Mouse (Mus musculus) forebrain, embryonic 14.5 days (tissue): ENCODE measurements at regions not wholly inside any gene's neighbourhood (a gene's known extent, or its start where the extent isn't known, plus 50 kb on each side); places are given as distances from the start of the nearest gene placed in this dataset.

Experiments
- ATAC-seq: fragments of 200-750 bp; cut with Nextera tagmentation; 2 replicates; pipeline ENCODE4 v1.8.0; 2017; ENCODE audit warnings: mild to moderate bottlenecking, moderate library complexity
- DNase-seq: peaks from one replicate; pipeline ENCODE4 v3.0.0-alpha.2; 2015; ENCODE audit warnings: low spot score
- H3K27ac ChIP-seq: fragments of 300-500 bp; sonication (generic); 2 replicates; pipeline ENCODE4 v1.5.1; 2014; ENCODE audit warnings: low read depth, mild to moderate bottlenecking, control low read depth, low read length, moderate library complexity
- H3K27me3 ChIP-seq: fragments of 300-500 bp; sonication (generic); replicated peaks from 2 replicates; pipeline ENCODE4 v1.6.1; 2014; ENCODE audit warnings: low read length, control low read depth, mixed read lengths; ENCODE audit not compliant: control insufficient read depth, insufficient read depth
- H3K36me3 ChIP-seq: fragments of 300-500 bp; sonication (generic); 2 replicates; pipeline ENCODE4 v1.6.1; 2014; ENCODE audit warnings: low read length, control low read depth; ENCODE audit not compliant: control insufficient read depth, insufficient read depth
- H3K4me1 ChIP-seq: fragments of 300-500 bp; sonication (generic); 2 replicates; pipeline ENCODE4 v1.6.1; 2014; ENCODE audit warnings: antibody characterized with exemption, low read length, control low read depth; ENCODE audit not compliant: control insufficient read depth, insufficient read depth
- H3K4me2 ChIP-seq: fragments of 300-500 bp; sonication (generic); 2 replicates; pipeline ENCODE4 v1.6.1; 2014; ENCODE audit warnings: mild to moderate bottlenecking, control low read depth, low read length
- H3K4me3 ChIP-seq: fragments of 300-500 bp; sonication (generic); 2 replicates; pipeline ENCODE4 v1.5.1; 2014; ENCODE audit warnings: low read depth, low read length, control low read depth
- H3K9ac ChIP-seq: fragments of 300-500 bp; sonication (generic); 2 replicates; pipeline ENCODE4 v1.6.1; 2014; ENCODE audit warnings: mild to moderate bottlenecking, low read length, control low read depth, moderate library complexity
- H3K9me3 ChIP-seq: fragments of 300-500 bp; sonication (generic); replicated peaks from 2 replicates; pipeline ENCODE4 v1.6.1; 2016; ENCODE audit warnings: low read length, control low read depth, mixed read lengths; ENCODE audit not compliant: control insufficient read depth
- WGBS: fragments of 180-500 bp; shearing (Covaris S2); extraction: QIAGEN DNeasy Blood & Tissue Kit; methylation state at CpG from one replicate; pipeline ENCODE4 v1.1.7; 2014; 5-methylcytosine and 5-hydroxymethylcytosine counted together

- Histone ChIP-seq H3K9me3 (no peaks in the 10 kb centered on the region), H3K36me3 (no peaks in the 10 kb centered on the region), H3K27ac (no peak overlapping the region), H3K27me3 (no peaks in the 10 kb centered on the region), H3K4me1 (no peaks in the 10 kb centered on the region), H3K4me2 (no peak overlapping the region), H3K4me3 (no peak overlapping the region), H3K9ac (no peak overlapping the region)
- ATAC-seq: no peak
- WGBS: 87% methylated on average over 1 of the region's 1 CpGs
- DNase-seq: no peak
These were observed 161.0 kb upstream of the Tmtc1 start for GRCm38 (mm10) chr6:148605226-148605625.

GRCm38 (mm10) chr6:148604790-148605189, 160.6 kb upstream of the Tmtc1 start:
- Histone ChIP-seq H3K36me3 (no peaks in the 10 kb centered on the region), H3K9me3 (no peaks in the 10 kb centered on the region), H3K4me1 (no peaks in the 10 kb centered on the region), H3K4me3 (no peak overlapping the region), H3K9ac (no peak overlapping the region), H3K4me2 (no peak overlapping the region), H3K27ac (no peak overlapping the region), H3K27me3 (no peaks in the 10 kb centered on the region)
- ATAC-seq (no peak), DNase-seq (no peak)
- 0% methylated on average over 1 of the region's 1 CpGs for WGBS

DNA sequence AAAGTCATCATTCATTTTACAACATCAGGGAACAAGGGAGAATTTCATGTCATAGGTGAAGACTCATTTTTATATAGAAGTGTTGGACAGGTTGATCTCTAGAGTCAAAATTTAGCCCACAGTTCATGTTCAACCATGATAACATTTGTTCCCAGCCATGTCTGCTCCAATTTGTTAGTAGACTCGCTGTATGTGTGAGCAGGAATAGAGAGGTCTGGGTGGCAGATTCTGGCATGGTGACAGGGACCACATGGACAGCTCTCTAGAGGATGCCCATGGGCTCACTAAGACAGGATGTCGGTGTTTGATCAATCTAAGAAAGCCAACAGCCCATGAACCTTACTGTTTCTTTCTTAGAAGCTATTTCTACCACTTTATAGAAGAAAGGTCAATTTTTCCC, 159.7 kb upstream of the Tmtc1 start:
- Histone ChIP-seq H3K9ac (no peak overlapping the region), H3K4me2 (no peak overlapping the region), H3K9me3 (no peaks in the 10 kb centered on the region), H3K36me3 (no peaks in the 10 kb centered on the region), H3K4me3 (no peak overlapping the region), H3K27me3 (no peaks in the 10 kb centered on the region), H3K4me1 (peaks cover 6% of the 10 kb centered on the region; the same call in 1 of the 2 replicates), H3K27ac (no peak overlapping the region)
- no peak for DNase-seq
- 85% methylated on average over 2 of the region's 2 CpGs for WGBS
- no peak for ATAC-seq

GRCm38 (mm10) chr6:148603460-148603859, 159.3 kb upstream of the Tmtc1 start:
- ATAC-seq (no peak), DNase-seq (no peak)
- H3K36me3 ChIP-seq: no peaks in the 10 kb centered on the region
- H3K4me3 ChIP-seq: no peak overlapping the region
- no peak overlapping the region for H3K27ac ChIP-seq
- 83% methylated on average over 4 of the region's 4 CpGs for WGBS
- no peak overlapping the region for H3K9ac ChIP-seq
- H3K4me2 ChIP-seq: no peak overlapping the region
- H3K4me1 ChIP-seq: peaks cover 10% of the 10 kb centered on the region; the same call in 1 of the 2 replicates
- H3K27me3 ChIP-seq: no peaks in the 10 kb centered on the region
- no peaks in the 10 kb centered on the region for H3K9me3 ChIP-seq

DNA sequence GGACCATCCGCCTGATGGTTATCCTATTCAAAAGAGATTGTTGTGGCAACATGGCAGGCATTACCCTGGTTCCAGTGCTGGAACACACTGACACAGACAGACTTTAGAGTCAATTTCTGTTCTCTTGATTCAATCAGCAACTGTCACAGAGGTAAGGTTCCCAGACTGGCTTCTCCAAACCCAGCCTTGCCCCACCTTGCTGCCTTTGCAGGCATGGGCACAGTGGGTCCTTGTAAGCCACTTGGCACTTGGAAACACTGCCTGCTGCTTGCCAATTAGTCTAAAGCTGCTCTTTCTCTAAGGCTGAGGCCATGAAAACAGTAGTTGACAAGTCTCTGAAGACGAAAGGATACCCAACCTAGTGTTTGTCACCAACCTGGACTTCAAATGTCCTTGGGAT, 158.7 kb upstream of the Tmtc1 start:
- no peak for ATAC-seq
- WGBS: 69% methylated on average over 2 of the region's 2 CpGs
- Histone ChIP-seq H3K27ac (no peak overlapping the region), H3K27me3 (no peaks in the 10 kb centered on the region), H3K4me2 (no peak overlapping the region), H3K9ac (no peak overlapping the region), H3K4me3 (no peak overlapping the region), H3K4me1 (peaks cover 11% of the 10 kb centered on the region; the same call in 1 of the 2 replicates), H3K36me3 (no peaks in the 10 kb centered on the region), H3K9me3 (no peaks in the 10 kb centered on the region)
- no peak for DNase-seq

DNA sequence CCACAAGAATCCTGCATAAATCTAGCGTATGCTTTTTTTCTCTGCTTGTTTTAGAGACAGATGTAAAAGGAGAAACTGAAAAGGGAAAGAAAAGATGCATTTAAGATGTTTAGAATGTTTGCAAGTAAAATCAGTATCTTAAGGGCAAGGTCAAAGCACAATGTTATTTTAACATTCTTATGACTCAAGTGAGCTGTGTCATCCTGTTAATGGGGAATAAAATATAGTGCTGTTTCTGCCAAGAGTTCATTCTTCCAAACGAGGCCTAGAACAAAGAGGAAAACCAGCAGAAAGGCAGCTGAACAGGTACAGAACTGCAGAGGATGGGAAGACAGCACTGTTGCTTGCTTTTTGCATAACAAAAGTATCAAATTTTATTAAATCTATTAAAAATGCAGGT, 156.7 kb upstream of the Tmtc1 start:
- H3K36me3 ChIP-seq: no peaks in the 10 kb centered on the region
- no peak overlapping the region for H3K27ac ChIP-seq
- DNase-seq (no peak), ATAC-seq (no peak)
- no peak overlapping the region for H3K4me2 ChIP-seq
- H3K9me3 ChIP-seq: no peaks in the 10 kb centered on the region
- peaks cover 11% of the 10 kb centered on the region; the same call in 1 of the 2 replicates for H3K4me1 ChIP-seq
- no peaks in the 10 kb centered on the region for H3K27me3 ChIP-seq
- H3K4me3 ChIP-seq: no peak overlapping the region
- WGBS: 48% methylated on average over 2 of the region's 2 CpGs
- H3K9ac ChIP-seq: no peak overlapping the region

- Histone ChIP-seq H3K4me3 (no peak overlapping the region), H3K9ac (no peak overlapping the region), H3K36me3 (no peaks in the 10 kb centered on the region), H3K27ac (no peak overlapping the region), H3K4me1 (peaks cover 11% of the 10 kb centered on the region; the same call in 1 of the 2 replicates), H3K9me3 (no peaks in the 10 kb centered on the region), H3K4me2 (peak overlapping the region; percentile 47), H3K27me3 (no peaks in the 10 kb centered on the region)
- ATAC-seq (peak; percentile 18; the same call in 1 of the 2 replicates), DNase-seq (no peak)
- 61% methylated on average over 4 of the region's 4 CpGs for WGBS
These were observed 155.3 kb upstream of the Tmtc1 start for GRCm38 (mm10) chr6:148599473-148599872.

- peak overlapping the region; percentile 47 for H3K4me2 ChIP-seq
- H3K9me3 ChIP-seq: no peaks in the 10 kb centered on the region
- no peak overlapping the region for H3K27ac ChIP-seq
- H3K4me3 ChIP-seq: peak overlapping the region; percentile 8
- H3K27me3 ChIP-seq: no peaks in the 10 kb centered on the region
- DNase-seq (peak; percentile 80), ATAC-seq (peak; percentile 89)
- H3K4me1 ChIP-seq: peaks cover 11% of the 10 kb centered on the region; the same call in 1 of the 2 replicates
- under 1% methylated on average over 16 of the region's 16 CpGs for WGBS
- no peaks in the 10 kb centered on the region for H3K36me3 ChIP-seq
- peak overlapping the region; percentile 26 for H3K9ac ChIP-seq
These were observed 154.7 kb upstream of the Tmtc1 start for GRCm38 (mm10) chr6:148598746-148599337.

DNA sequence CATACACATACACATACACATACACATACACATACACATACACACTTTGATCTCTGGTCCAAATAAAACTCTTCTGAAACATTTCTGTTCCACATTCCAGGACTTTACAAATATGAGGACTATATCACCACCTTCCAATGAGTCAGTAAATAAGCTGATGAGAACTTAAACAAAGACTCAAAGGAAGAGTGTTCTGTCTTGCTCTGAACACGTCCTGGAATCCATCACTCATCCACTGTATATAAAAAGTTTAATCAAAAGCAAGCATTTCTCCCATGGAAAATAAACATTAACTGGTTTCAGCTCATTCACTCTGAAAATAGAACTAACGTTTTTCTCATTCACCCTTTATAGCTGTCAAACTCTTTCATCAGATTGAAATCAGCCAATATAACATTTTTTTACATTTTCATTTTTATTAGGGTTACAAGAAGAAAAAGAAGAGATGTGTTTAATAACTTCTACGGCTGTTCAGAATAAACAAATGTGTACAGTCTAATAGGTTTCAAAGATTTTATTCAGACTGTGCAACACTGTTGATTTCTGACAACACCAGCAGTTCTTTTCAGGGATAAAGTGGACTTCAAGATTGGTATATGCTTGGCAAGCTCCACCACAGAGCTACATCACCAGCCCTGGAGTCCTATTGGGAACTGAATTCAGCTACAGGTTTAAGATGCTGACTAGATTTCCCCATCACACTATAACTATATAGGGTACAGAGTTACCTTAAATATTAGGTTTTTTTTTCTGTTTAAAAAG, 151.0 kb upstream of the Tmtc1 start:
- Histone ChIP-seq H3K27me3 (no peaks in the 10 kb centered on the region), H3K36me3 (no peaks in the 10 kb centered on the region), H3K4me1 (peaks cover 11% of the 10 kb centered on the region; the same call in 1 of the 2 replicates), H3K9me3 (no peaks in the 10 kb centered on the region), H3K27ac (no peak overlapping the region), H3K9ac (no peak overlapping the region), H3K4me2 (no peak overlapping the region), H3K4me3 (no peak overlapping the region)
- ATAC-seq (no peak), DNase-seq (no peak)
- WGBS: 77% methylated on average over 3 of the region's 3 CpGs
